In genomic region chr15:89378831-89379401, GRCm38 (mm10) we compare ENCODE assay signal across 8 mouse cellular contexts. TPM values are rescaled to one million over a fixed set of nuclear protein-coding genes. Genes with fewer than 3 reads are reported as not detected.
A peak's percentile ranks its signal among the peaks of the same experiment; 100 is the strongest.
DNase-seq lines count a peak whose midpoint lies in the region; ATAC-seq and TF ChIP-seq lines count a peak whose summit lies in the region.

Odf3b (minus strand) TSS chr15:89379282.

- no peak for TF ChIP-seq POLR2A in ES-Bruce4 (IDR thresholded peaks at IDR 0.05; ENCODE audit: insufficient read depth, low read length)
- peak; percentile 77; the same call in 1 of the 2 replicates for TF ChIP-seq POLR2A in cerebellum, adult 2 months (IDR thresholded peaks at IDR 0.05; ENCODE audit: borderline replicate concordance, insufficient read depth, low read length)

- no peak within 1 kb of the TSS for H3K27ac ChIP-seq in ES-Bruce4 (ENCODE audit: insufficient read depth, low read length)
- peak within 1 kb of the TSS; percentile 98 for H3K27ac ChIP-seq in cerebellum, adult 2 months (ENCODE audit: insufficient read depth, low read length)
- H3K27ac ChIP-seq in intestine, embryonic 15.5 days, result no peak within 1 kb of the TSS
- H3K27ac ChIP-seq in neural tube, embryonic 15.5 days (replicated peaks), result no peak within 1 kb of the TSS

- H3K9me3 ChIP-seq in ES-Bruce4 (replicated peaks; ENCODE audit: control insufficient read depth, insufficient read depth, low read length, poor library complexity, severe bottlenecking), result no peaks in the 10 kb centered on the region
- no peaks in the 10 kb centered on the region for H3K9me3 ChIP-seq in intestine, embryonic 15.5 days
- H3K9me3 ChIP-seq in neural tube, embryonic 15.5 days (replicated peaks), result no peaks in the 10 kb centered on the region

- H3K4me1 ChIP-seq in ES-Bruce4 (ENCODE audit: control insufficient read depth, insufficient read depth, low read length), result no peaks in the 10 kb centered on the region
- H3K4me1 ChIP-seq in cerebellum, adult 2 months (ENCODE audit: control insufficient read depth, insufficient read depth, low read length), result peaks cover 24% of the 10 kb centered on the region
- peaks cover 27% of the 10 kb centered on the region for H3K4me1 ChIP-seq in intestine, embryonic 15.5 days (replicated peaks)
- H3K4me1 ChIP-seq in neural tube, embryonic 15.5 days, result peaks cover 25% of the 10 kb centered on the region

- no peak for TF ChIP-seq CTCF in ES-Bruce4 (IDR thresholded peaks at IDR 0.05; ENCODE audit: low read depth, low read length)
- no peak for TF ChIP-seq CTCF in cerebellum, adult 2 months (IDR thresholded peaks at IDR 0.05; ENCODE audit: borderline replicate concordance, insufficient read depth, low read depth, low read length)

- ATAC-seq in granulocyte monocyte progenitor cell, adult 5-6 weeks (replicated peaks; ENCODE audit: poor library complexity, severe bottlenecking), result peak; percentile 26
- ATAC-seq in intestine, embryonic 15.5 days, result no peak
- ATAC-seq in neural tube, embryonic 15.5 days (ENCODE audit: low FRiP score), result no peak

- peak within 1 kb of the TSS; percentile 59 for H3K4me3 ChIP-seq in ES-Bruce4 (ENCODE audit: low read depth, low read length)
- peak within 1 kb of the TSS; percentile 64 for H3K4me3 ChIP-seq in cerebellum, adult 2 months (replicated peaks; ENCODE audit: insufficient read depth, low read depth, low read length)
- H3K4me3 ChIP-seq in intestine, embryonic 15.5 days (replicated peaks), result peak within 1 kb of the TSS; percentile 36
- peak within 1 kb of the TSS; percentile 35 for H3K4me3 ChIP-seq in neural tube, embryonic 15.5 days (replicated peaks)

- no peak for TF ChIP-seq EP300 in ES-Bruce4 (IDR thresholded peaks at IDR 0.05; ENCODE audit: insufficient read depth, low read depth, low read length)

- under 1% methylated on average over 33 of the region's 33 CpGs for WGBS in cerebellum, adult 2 months
- WGBS in intestine, embryonic 15.5 days, result 1% methylated on average over 33 of the region's 33 CpGs
- 1% methylated on average over 33 of the region's 33 CpGs for WGBS in neural tube, embryonic 15.5 days

- H3K36me3 ChIP-seq in ES-Bruce4 (ENCODE audit: control insufficient read depth, insufficient read depth, low read length, poor library complexity, severe bottlenecking), result no peaks in the 10 kb centered on the region
- H3K36me3 ChIP-seq in intestine, embryonic 15.5 days, result no peaks in the 10 kb centered on the region
- H3K36me3 ChIP-seq in neural tube, embryonic 15.5 days, result no peaks in the 10 kb centered on the region

- H3K4me2 ChIP-seq in intestine, embryonic 15.5 days (replicated peaks), result peak within 1 kb of the TSS; percentile 78
- H3K4me2 ChIP-seq in neural tube, embryonic 15.5 days, result peak within 1 kb of the TSS; percentile 62

- H3K27me3 ChIP-seq in ES-Bruce4 (ENCODE audit: control insufficient read depth, insufficient read depth, low read length, poor library complexity, severe bottlenecking), result no peaks in the 10 kb centered on the region
- H3K27me3 ChIP-seq in cerebellum, adult 2 months (ENCODE audit: control insufficient read depth, insufficient read depth, low read length), result no peaks in the 10 kb centered on the region
- peaks cover 39% of the 10 kb centered on the region for H3K27me3 ChIP-seq in intestine, embryonic 15.5 days (replicated peaks)
- H3K27me3 ChIP-seq in neural tube, embryonic 15.5 days (replicated peaks), result peaks cover 46% of the 10 kb centered on the region

- peak within 1 kb of the TSS; percentile 38 for H3K9ac ChIP-seq in ES-Bruce4 (ENCODE audit: low read depth, poor library complexity, severe bottlenecking)
- peak within 1 kb of the TSS; percentile 24; the same call in 1 of the 2 replicates for H3K9ac ChIP-seq in intestine, embryonic 15.5 days
- H3K9ac ChIP-seq in neural tube, embryonic 15.5 days (replicated peaks), result peak within 1 kb of the TSS; percentile 23

- peak; percentile 91 for DNase-seq in cerebellum, adult 2 months
- DNase-seq in lung, adult 18-20 months, result peak; percentile 49 to 60
- no peak for DNase-seq in urinary bladder, adult 2 months (ENCODE audit: low spot score)
- no peak for DNase-seq in layer of hippocampus, postnatal 36 days

RNA-seq across cellular contexts. Expression of gene Odf3b, which starts in this region (rescaled TPM):
- 1.4 and 2.6 TPM in 2 replicates for polyA plus RNA-seq in ES-Bruce4 (2011; ENCODE audit: insufficient read depth, insufficient read length, low read depth, missing spikeins)
- polyA plus RNA-seq in cerebellum, adult 2 months (2012; rRNA removed), result 18.3 and 24.4 TPM in 2 replicates
- total RNA-seq in granulocyte monocyte progenitor cell, adult 5-6 weeks (2014; fragmentation: Nextera tagmentation), result 3.1 and 4.2 TPM in 2 replicates
- total RNA-seq in granulocyte monocyte progenitor cell, adult 5-6 weeks (2017), result 0.46 TPM in 1 of 2 replicates, not detected in the other
- 0.37 and 0.67 TPM in 2 replicates for polyA plus RNA-seq in intestine, embryonic 15.5 days (2015; fragmentation: Nextera tagmentation; extraction: Ambion mirVana)
- polyA plus RNA-seq in neural tube, embryonic 15.5 days (2015; fragmentation: Nextera tagmentation; extraction: Ambion mirVana), result 2.4 and 2.9 TPM in 2 replicates
- 2.7 and 3.0 TPM in 2 replicates for polyA plus RNA-seq in urinary bladder, adult 2 months (2012; rRNA removed)
- 1 to 10 TPM; 2.7 to 2.8 TPM for total RNA-seq in layer of hippocampus, postnatal 36 days (2021)

Comparison
In these comparisons a context has a peak if more than half of its experiments do, and no peak if none do; other contexts are left out.
1. DNase-seq: peak in cerebellum, adult 2 months (2 of 2) and lung, adult 18-20 months (2 of 2); none in urinary bladder, adult 2 months (single experiment) and layer of hippocampus, postnatal 36 days (0 of 2).
2. Peak in every context shown above with its lines, with median percentiles within 50 percentile points of each other: H3K4me3 ChIP-seq and H3K9ac ChIP-seq.